16 mouse cellular contexts compared by ENCODE assay signal in genomic region chr5:96880231-96880630, GRCm38 (mm10).
DNase-seq lines count a peak whose midpoint lies in the region; ATAC-seq lines count a peak whose summit lies in the region.
"Had no signal": no experiment of that assay in that cellular context is flagged by ENCODE, and none has a peak within 500 bp of the region (broad histone marks: within the 10 kb centered on the region; RNA-seq: fewer than 3 reads in every experiment).

No protein-coding gene starts in this region.

- H3K4me3 ChIP-seq in hindbrain, embryonic 14.5 days (replicated peaks; ENCODE audit: low read length), result no peak overlapping the region
- no peak overlapping the region for H3K4me3 ChIP-seq in hindbrain, embryonic 13.5 days
- no peak overlapping the region for H3K4me3 ChIP-seq in liver, embryonic 11.5 days (ENCODE audit: low read depth, low read length)
- H3K4me3 ChIP-seq: embryonic facial prominence, embryonic 13.5 days; heart, embryonic 15.5 days had no signal

- ATAC-seq in hindbrain, embryonic 14.5 days (ENCODE audit: low FRiP score), result no peak
- ATAC-seq in hindbrain, embryonic 13.5 days (ENCODE audit: low FRiP score), result no peak
- ATAC-seq in liver, embryonic 11.5 days (replicated peaks; ENCODE audit: low FRiP score), result no peak
- ATAC-seq: forebrain, embryonic 14.5 days; intestine, postnatal 0 days had no signal

- H3K9ac ChIP-seq in hindbrain, embryonic 14.5 days, result no peak overlapping the region
- H3K9ac ChIP-seq in hindbrain, embryonic 13.5 days, result no peak overlapping the region
- H3K9ac ChIP-seq in liver, embryonic 11.5 days (ENCODE audit: low read depth, low read length), result no peak overlapping the region
- H3K9ac ChIP-seq: embryonic facial prominence, embryonic 13.5 days; heart, embryonic 15.5 days had no signal

- peaks cover 4% of the 10 kb centered on the region; the same call in 1 of the 2 replicates for H3K9me3 ChIP-seq in hindbrain, embryonic 14.5 days (ENCODE audit: control insufficient read depth, low read length)
- H3K9me3 ChIP-seq in hindbrain, embryonic 13.5 days, result no peaks in the 10 kb centered on the region
- 0 out of 2 replicates have a peak, but pooled peaks cover 2% of the 10 kb centered on the region for H3K9me3 ChIP-seq in liver, embryonic 11.5 days (ENCODE audit: control insufficient read depth, low read length)
- H3K9me3 ChIP-seq: heart, embryonic 15.5 days had no signal

- H3K36me3 ChIP-seq in hindbrain, embryonic 14.5 days (replicated peaks; ENCODE audit: control insufficient read depth, insufficient read depth), result no peaks in the 10 kb centered on the region
- H3K36me3 ChIP-seq in hindbrain, embryonic 13.5 days, result no peaks in the 10 kb centered on the region
- H3K36me3 ChIP-seq in liver, embryonic 11.5 days (ENCODE audit: control insufficient read depth, insufficient read depth, low read length), result no peaks in the 10 kb centered on the region
- H3K36me3 ChIP-seq: embryonic facial prominence, embryonic 13.5 days; heart, embryonic 15.5 days had no signal

- 77% methylated on average over 5 of the region's 5 CpGs for WGBS in hindbrain, embryonic 14.5 days
- 84% methylated on average over 5 of the region's 5 CpGs for WGBS in hindbrain, embryonic 13.5 days
- WGBS in liver, embryonic 11.5 days, result 73% methylated on average over 5 of the region's 5 CpGs

- peak; percentile 24 for DNase-seq in hindbrain, embryonic 14.5 days (ENCODE audit: low spot score)
- peak; percentile 31 for DNase-seq in ovary, adult 18-20 months (ENCODE audit: low spot score)
- no peak for DNase-seq in ovary, postnatal 14 days (ENCODE audit: low spot score)
- peak; percentile 63 to 66 for DNase-seq in adrenal gland, postnatal 36 days
- no peak for DNase-seq in gastrocnemius, postnatal 36 days
- no peak for DNase-seq in liver, embryonic 11.5 days (ENCODE audit: low spot score)
- DNase-seq: gastrocnemius, postnatal 14 days; left cerebral cortex, postnatal 4 days; lung, adult 2 months; right cerebral cortex, postnatal 4 days; thymus, postnatal 14 days had no signal

- H3K4me2 ChIP-seq in hindbrain, embryonic 14.5 days (replicated peaks), result no peak overlapping the region
- H3K4me2 ChIP-seq in hindbrain, embryonic 13.5 days, result no peak overlapping the region
- H3K4me2 ChIP-seq in liver, embryonic 11.5 days, result no peak overlapping the region
- H3K4me2 ChIP-seq: embryonic facial prominence, embryonic 13.5 days; heart, embryonic 15.5 days had no signal

- H3K4me1 ChIP-seq in hindbrain, embryonic 14.5 days (replicated peaks; ENCODE audit: control insufficient read depth, insufficient read depth, low read length), result no peaks in the 10 kb centered on the region
- no peaks in the 10 kb centered on the region for H3K4me1 ChIP-seq in hindbrain, embryonic 13.5 days (replicated peaks)
- peaks cover 5% of the 10 kb centered on the region for H3K4me1 ChIP-seq in liver, embryonic 11.5 days (replicated peaks; ENCODE audit: control insufficient read depth, insufficient read depth, low read length)
- H3K4me1 ChIP-seq: heart, embryonic 15.5 days had no signal

- no peaks in the 10 kb centered on the region for H3K27me3 ChIP-seq in hindbrain, embryonic 14.5 days (ENCODE audit: control insufficient read depth, insufficient read depth, low read length)
- no peaks in the 10 kb centered on the region for H3K27me3 ChIP-seq in hindbrain, embryonic 13.5 days
- no peaks in the 10 kb centered on the region for H3K27me3 ChIP-seq in liver, embryonic 11.5 days (replicated peaks; ENCODE audit: control insufficient read depth, insufficient read depth, low read length)
- H3K27me3 ChIP-seq: embryonic facial prominence, embryonic 13.5 days; heart, embryonic 15.5 days had no signal

- intact Hi-C loops in gastrocnemius, postnatal 36 days (cut with DNase I), result loop anchor here (10.0 kb wide), 1 partner anchor 175 kb away; no protein-coding TSS in a partner anchor

- no peak overlapping the region for H3K27ac ChIP-seq in hindbrain, embryonic 14.5 days
- H3K27ac ChIP-seq in hindbrain, embryonic 13.5 days, result no peak overlapping the region
- H3K27ac ChIP-seq in liver, embryonic 11.5 days (ENCODE audit: low read depth, low read length), result no peak overlapping the region; the same call in 1 of the 2 replicates
- H3K27ac ChIP-seq: embryonic facial prominence, embryonic 13.5 days; heart, embryonic 15.5 days had no signal

Comparison
In these comparisons a context has a peak if more than half of its experiments do, and no peak if none do; other contexts are left out.
1. DNase-seq: peak in hindbrain, embryonic 14.5 days (single experiment), ovary, adult 18-20 months (single experiment) and adrenal gland, postnatal 36 days (2 of 2); none in ovary, postnatal 14 days (single experiment), gastrocnemius, postnatal 36 days (0 of 2) and liver, embryonic 11.5 days (single experiment).